Mouse (Mus musculus) CD4-positive helper T cell, adult 2 months (primary cell): Measurements from ENCODE around the gene Ccser1.

Experiments used
- DNase-seq: peaks from one replicate; pipeline ENCODE4 v3.0.0-alpha.2; 2012; ENCODE audit warnings: low read depth, missing footprints, low spot score

Ccser1 gene

DNA sequence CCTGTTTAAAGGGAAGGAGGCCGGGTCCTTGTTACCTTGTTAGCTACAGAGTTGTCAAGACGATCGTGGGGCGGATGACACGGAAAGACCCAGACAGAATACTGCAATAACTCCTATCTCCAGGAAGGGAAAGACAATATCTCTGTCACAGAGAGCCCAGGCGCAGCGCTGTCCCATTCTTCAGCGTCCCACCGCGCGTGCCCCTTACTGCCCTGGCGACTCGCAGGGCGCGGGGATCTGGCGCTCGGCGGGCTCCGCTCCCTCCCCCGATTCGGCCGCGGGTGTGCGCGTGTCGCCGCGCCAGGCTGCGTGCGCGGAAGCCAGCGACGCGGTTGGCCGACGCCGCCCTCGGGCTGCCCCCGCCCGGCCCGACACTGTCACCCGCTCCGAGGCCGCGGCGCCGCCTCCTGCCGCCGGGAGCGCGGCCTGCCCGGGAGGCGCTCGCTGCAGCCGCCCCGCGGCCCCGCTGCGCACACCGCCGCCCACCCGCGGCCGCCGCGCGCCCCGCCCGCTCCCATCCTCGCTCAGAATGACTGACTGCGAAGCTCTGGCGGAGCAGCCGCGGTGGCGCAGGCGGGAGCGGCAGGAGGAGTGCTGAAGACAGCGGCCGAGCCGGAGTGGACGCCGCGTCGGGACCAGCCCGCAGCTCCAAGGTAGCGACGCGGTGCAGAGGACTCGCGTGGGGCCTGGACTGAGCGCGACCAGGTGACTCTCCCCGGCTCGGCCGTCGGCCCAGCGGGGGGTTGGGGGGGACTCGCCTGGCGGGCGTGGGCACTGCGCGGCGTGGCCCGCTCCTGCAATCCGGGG, at the start of gene Ccser1:
Ccser1 (plus strand) TSS at position 376 of the 807 bp plus-strand sequence.
- peak; percentile 38 for DNase-seq

- DNase-seq = no peak
These were observed 43.7 kb upstream of the Ccser1 start for GRCm38 (mm10) chr6:61136436-61136835.

GRCm38 (mm10) chr6:61143031-61143430, 37.1 kb upstream of the Ccser1 start:
- DNase-seq = no peak

DNA sequence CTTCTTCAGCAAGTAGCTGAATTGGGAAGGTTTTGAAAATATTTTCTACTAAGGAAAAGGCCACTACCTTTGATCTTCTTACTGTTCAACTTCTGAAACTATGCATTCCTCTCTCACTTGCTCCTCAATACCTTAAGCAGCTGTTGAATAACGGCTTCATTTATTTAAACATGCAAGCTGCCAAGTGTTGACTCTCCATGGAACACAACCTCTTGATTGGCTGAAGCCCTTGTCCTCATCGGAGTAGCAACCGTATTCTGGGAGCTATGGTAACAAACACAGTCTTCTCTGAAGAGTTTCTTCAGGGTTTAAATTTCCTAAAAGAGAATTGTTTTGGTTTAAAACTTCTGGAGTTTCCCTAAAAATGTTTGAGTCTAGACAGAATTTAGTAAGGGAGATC, 27.2 kb upstream of the Ccser1 start:
- no peak for DNase-seq

- DNase-seq = no peak
These were observed 25.5 kb upstream of the Ccser1 start for GRCm38 (mm10) chr6:61154654-61155053.

DNA sequence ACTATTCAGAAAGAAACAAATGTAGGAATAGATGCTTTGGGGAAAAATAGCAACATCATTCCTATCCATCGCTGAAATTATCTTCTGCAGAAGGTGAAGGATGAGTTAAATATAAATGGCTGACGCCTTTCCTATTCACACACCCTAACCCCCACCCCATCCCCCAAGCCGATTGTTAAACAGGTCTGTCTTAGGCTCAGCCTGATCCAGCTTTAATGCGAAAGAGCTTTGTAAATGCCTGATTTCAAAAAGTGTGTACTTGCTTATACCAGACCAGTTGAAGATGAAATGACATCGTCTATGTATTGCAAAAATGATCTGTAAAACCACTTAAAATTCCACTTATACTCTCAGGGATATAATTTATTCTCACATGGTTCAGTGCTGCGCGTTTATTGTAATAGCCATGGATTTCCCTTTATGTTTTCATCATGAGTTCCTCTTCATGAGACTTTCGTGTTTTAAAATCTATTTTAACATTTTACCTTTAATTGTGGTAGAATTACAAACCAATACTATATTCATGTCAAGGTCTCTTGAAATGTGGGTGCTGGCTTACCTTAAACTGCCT, 25.0 kb upstream of the Ccser1 start:
- DNase-seq = no peak

DNA sequence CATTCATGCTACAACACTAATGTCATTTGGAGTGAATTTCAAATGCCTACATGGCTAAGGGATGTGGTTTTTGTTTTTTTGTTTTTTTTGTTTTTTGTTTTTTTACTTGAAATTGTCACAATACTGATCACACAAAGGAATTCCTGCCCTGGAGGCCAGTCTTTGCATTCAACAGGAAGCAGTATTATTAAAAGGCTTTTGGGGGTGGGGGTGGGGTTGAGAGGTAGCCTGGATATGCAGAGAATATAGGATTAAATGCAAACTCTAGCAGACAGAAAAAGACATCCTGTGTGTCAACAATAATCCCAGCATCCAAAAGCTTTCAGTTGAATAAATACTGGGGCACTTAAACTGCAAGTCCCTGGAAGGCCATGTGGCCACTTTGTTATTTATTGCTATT, 24.4 kb upstream of the Ccser1 start:
- DNase-seq = no peak

- no peak for DNase-seq
These were observed 18.0 kb upstream of the Ccser1 start for GRCm38 (mm10) chr6:61162117-61162516.

DNA sequence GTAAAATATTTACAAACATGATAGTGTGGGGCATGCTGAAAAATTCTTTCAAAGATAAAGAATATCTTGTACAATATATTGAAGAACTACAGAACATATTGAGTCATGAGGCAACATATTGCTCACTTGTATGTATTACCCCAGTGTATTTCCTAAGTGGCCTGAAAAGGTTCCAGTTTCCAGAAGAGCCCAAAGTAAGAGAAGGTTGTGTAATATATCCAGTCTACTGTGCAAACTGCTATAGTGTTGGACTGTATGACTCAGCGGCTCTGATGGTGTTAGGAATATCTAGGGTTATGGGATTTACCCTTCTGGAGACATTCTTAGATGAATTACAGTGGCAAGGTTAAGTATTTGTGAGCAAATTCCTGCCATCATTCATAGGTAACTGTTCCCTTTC, 13.2 kb upstream of the Ccser1 start:
- no peak for DNase-seq

DNA sequence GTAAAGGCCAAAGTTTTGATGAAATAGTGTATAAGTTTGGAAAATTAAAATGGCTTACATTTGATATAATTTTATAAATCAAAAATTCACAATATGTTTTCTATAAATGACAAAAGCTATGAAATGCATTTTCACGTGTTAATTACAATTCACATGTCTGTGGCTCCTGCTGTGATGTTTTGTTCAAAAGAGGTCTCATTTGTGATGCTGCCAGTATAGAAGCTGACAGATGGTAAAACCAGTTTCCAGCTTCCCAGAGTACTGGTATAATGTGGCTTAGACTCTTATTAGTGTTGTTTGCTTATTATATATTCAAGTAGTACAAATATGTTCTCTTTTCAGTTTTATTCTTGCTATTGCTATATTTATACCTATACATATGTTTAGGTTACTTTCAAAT, 4.0 kb upstream of the Ccser1 start:
- DNase-seq = no peak

DNA sequence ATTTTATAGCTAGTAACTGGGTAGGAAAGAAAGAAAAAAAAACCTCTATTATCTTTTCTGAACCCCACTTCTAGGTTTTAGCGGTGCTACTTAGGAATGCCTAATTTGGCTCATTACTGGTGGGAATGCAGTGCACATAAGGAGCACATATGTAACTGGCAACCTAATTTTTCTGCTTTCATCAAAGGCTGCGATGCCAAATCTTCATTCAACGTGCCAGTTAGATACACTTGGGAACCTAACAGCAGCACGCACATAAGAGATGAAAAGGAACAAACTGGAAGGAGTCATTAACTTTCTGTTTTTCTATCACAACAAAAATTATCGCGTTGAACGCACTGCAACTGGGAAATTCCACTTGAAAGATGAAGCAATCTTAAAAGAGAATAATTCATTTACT, 2.6 kb upstream of the Ccser1 start:
- no peak for DNase-seq

- no peak for DNase-seq
These were observed 529 bp upstream of the Ccser1 start for GRCm38 (mm10) chr6:61179641-61179948.

DNA sequence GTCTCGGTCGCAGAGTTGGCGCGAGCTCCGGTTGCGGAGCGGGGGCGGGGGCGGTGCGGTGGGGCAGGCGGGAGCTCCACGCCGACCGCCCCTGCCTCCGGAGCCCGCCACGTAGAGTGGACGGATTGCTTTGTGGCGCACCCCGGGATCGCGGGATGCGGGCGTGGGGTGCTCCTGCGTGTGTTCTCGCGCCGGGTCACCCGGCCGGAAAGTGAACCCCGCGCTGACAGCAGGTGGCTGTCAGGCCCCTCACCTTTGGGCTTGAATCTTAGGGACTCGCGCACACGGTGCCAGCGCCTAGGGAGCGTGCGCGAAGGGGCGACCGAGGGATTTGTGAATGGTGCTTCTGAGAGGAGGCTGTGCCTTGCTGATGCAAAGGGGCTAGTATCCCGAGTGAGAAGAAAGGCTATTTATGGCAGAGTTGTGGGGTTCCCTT, 650 bp downstream of the Ccser1 start:
- DNase-seq = peak; percentile 6

- no peak for DNase-seq
These were observed 8.9 kb downstream of the Ccser1 start for GRCm38 (mm10) chr6:61189029-61189428.

- DNase-seq = no peak
These were observed 11.7 kb downstream of the Ccser1 start for GRCm38 (mm10) chr6:61191597-61192386.

DNA sequence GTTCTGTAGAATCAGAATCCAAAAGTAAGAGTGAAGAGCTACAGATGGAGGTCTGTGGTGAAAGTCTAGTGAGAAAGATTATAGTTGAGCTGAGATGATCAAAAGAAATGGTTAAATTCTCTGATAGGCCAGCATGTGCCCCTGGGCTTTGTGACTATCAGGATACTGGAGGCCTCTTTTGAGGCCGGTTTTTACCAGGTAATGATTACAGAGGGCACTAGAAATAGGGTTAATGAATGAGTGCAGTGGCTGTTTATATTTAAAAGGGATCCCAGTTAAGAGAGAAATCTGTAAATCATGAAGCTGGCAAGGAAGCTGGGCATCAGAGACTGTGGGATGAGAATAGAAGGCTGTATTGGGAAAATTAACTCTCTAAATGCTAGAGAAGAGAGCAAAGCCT, 23.2 kb downstream of the Ccser1 start:
- no peak for DNase-seq

DNA sequence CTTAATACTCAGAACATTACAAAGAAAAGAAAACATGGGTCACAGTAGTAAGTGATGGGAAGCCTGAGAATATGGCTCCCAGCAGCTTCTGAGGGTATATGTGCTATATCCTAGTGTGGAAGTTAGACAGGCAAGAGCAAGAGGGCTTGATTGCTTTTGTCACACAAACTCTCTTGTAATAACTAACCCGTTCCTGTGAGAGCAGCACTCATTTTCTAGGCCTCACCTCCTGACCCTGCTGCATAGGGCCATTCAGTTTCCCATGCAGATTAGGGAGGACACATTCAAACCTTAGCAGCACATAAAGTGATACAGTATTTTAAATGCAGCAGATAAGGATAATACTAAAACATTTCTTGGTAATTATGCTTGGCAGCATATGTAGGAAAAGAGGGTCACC, 25.9 kb downstream of the Ccser1 start:
- DNase-seq = no peak

DNA sequence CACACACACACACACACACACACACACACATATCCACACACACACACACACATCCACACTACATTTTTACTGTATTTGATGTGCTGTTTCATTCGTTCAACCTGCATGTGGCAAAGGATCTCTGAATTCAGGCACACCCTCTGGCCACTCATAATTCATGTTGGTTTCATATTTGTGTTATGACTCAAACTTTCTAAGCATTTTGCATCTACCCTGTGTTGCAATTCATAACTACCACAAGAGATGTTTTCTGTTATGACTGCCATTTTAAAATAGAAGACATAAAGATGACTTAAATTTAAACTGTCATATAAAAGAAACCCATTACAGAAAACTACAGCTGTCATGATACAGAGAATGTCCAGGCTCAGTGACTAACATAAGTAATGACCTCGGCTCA, 26.5 kb downstream of the Ccser1 start:
- DNase-seq = no peak

DNA sequence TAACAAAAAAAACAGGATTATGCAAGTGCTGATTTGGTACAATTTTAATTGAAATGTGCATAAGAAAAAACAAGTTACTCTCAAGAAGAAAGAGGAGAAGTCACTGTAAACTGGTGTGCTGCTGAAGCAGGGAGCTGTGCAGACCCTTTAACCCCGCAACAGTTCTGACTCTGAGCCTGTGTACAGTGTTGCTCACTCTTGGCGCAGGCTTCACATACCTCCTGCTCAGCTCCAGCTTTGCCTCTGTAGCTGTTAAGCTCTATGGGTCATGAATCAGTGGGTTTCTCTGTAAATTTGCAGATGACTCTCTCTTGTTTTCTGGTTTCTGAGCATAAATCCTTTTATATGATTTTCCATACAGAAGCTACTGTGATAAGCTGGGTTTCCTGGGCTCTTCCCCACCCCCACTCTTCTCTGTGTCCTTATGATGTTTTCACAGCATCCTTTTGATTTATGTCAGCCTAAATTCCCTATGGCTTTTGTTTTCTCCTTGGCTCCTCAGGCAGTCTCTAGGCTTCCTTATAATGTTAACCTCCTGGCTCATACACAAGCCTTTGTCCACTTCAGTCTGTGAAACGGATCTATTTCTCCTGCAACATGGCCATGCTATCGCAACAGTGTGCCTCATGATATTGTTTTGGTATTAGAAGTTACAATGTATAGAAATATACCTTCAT, 30.1 kb downstream of the Ccser1 start:
- no peak for DNase-seq

GRCm38 (mm10) chr6:61215705-61216104, 35.6 kb downstream of the Ccser1 start:
- no peak for DNase-seq

- DNase-seq = no peak
These were observed 36.4 kb downstream of the Ccser1 start for GRCm38 (mm10) chr6:61216514-61216913.

- DNase-seq = no peak
These were observed 37.6 kb downstream of the Ccser1 start for GRCm38 (mm10) chr6:61217717-61218116.
